Mouse (Mus musculus): ENCODE data around the gene Olfr530.

Gene Olfr530

GRCm38 (mm10) chr7:140376231-140376630 lies at the start of gene Olfr530:
Olfr530 (minus strand) TSS chr7:140376331.
- DNase-seq (ENCODE audit: low read depth) = no peak

- DNase-seq (ENCODE audit: low read depth) = no peak
Observed at GRCm38 (mm10) chr7:140421539-140421938, 45.4 kb upstream of the Olfr530 start, which contains the start of gene Olfr532. Olfr532 (minus strand) TSS chr7:140421639.

GRCm38 (mm10) chr7:140402818-140403217 lies 26.7 kb upstream of the Olfr530 start, which contains the start of gene Olfr531:
Olfr531 (minus strand) TSS chr7:140402918.
- DNase-seq (ENCODE audit: low read depth) = no peak

- peak; percentile 75 for DNase-seq (ENCODE audit: low read depth)
Observed at GRCm38 (mm10) chr7:140376911-140377310, 780 bp upstream of the Olfr530 start.

GRCm38 (mm10) chr7:140374300-140374699 lies 1.8 kb downstream of the Olfr530 start:
- DNase-seq (ENCODE audit: low read depth) = peak; percentile 71

GRCm38 (mm10) chr7:140361571-140361970 lies 14.6 kb downstream of the Olfr530 start, which contains the start of gene Olfr60:
Olfr60 (minus strand) TSS chr7:140361671.
- no peak for DNase-seq (ENCODE audit: low read depth)

GRCm38 (mm10) chr7:140333717-140334116 lies 42.4 kb downstream of the Olfr530 start, which contains the start of gene Olfr527:
Olfr527 (plus strand) TSS chr7:140334017.
- no peak for DNase-seq (ENCODE audit: low read depth)

- DNase-seq (ENCODE audit: low read depth) = no peak
Observed at GRCm38 (mm10) chr7:140329766-140330304, 46.3 kb downstream of the Olfr530 start.

Data from induced T-regulatory cell, adult 2 months (primary cell).